Mouse (Mus musculus) cerebellum, adult 18-20 months (tissue): ENCODE results near the gene Cd79a.
A peak's percentile ranks its signal among the peaks of the same experiment; 100 is the strongest.

ENCODE experiments used
- DNase-seq, 2 experiments: peaks; one replicate each; pipeline ENCODE4 v3.0.0; 2021

Cd79a gene

DNA sequence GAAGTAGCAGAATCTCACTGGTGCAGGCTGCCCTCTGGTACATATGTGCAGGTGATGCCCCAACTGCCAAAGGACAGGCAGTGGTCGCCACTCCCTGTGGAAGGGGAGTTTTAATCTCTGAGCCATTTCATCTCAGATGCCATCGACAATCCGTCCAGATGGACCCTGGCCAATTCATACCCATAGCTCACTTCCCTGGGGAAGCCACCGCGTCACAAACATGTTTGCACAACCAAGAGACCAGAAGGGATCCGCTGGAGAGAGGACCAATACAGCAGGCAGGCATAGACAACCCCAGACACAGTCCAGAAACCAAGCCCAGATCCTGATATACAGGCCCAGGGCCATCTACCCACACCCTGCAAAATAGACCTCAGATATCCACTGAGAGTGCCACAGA, 33.3 kb downstream of the Cd79a start:
- no peak for DNase-seq

DNA sequence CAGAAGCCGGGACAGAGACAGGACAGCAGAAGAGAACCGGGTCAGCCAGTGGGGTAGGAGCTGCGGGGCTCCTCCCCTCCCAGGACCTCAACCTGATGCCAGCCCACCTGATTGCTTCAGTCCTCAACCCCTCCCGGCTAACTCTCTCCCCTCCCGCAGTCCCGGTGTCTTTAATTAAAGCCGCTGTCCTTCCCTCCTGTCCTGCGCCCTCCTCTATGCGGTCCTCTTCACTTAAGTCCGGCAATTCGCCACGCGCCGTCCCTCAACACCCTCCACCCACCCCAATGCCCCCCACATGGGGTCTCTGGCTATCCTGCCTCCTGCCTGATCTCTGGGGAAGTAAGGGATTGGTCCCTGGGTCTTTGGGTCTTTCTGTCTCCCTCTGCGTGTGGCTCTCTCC, 34.5 kb downstream of the Cd79a start:
- DNase-seq: no peak

DNA sequence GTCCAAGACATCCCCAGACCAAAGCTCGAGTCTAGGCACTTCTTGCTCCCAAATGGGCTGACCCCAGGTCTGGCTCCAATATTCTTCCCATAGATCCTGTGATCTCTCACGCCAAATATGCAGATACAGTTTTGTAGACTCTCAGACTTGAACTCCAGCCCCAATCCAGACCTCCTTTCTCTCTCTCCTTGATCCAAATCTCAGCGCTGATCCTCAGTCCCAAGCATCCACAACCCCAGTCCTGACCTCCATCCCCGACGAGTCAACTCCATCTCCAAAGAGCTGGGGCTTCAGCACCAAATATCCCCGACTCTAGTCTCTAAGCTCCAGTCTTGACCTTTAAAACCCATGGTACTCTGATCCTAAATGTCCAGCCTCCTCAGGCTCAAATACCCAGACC, 46.5 kb downstream of the Cd79a start:
- no peak for DNase-seq

GRCm38 (mm10) chr7:24944257-24944950, 47.2 kb downstream of the Cd79a start, which contains the start of gene Gm4881:
Gene Gm4881 (minus strand): TSS chr7:24944494.
- no peak for DNase-seq

DNA sequence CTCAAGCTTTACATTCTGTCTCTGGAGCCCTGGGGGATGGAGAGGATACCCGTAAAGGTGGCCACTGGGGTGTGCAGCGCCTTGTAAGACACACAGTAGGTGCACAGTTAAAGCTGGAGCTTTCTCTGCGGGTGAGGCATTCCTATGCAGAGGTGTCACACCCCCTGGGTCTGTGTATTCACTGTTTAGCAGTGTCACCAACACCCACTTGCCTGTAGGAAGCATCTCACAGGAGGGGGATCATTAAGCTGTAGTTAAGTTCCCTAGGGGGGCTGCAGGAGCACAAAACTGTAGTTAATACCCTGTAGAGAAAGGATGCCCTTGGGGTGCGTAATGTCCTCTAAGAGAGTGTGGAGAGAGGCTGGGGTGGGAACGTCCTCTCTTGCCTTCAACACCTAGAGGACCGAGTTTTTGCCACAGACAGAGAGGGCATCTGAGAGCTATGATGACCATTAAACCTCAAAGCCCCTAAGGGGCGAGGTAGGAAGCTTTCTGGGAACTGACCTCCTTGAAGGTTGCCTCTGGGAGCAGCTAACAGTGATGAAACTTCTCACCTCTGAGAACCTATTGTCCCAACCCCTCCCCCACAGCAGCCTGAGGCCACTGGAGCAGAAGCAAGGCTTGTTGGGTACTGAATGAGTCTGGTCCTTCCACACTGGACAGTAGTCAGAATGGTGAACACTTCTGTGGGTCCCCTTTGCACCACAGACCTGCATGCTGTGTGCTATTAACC, 50.3 kb downstream of the Cd79a start:
- no peak for DNase-seq

GRCm38 (mm10) chr7:24948774-24949173, 51.6 kb downstream of the Cd79a start:
- peak in 1 of 2 experiments; percentile 40 for DNase-seq

- peak; percentile 74 to 76 for DNase-seq
Measured at GRCm38 (mm10) chr7:24949958-24950623, 52.9 kb downstream of the Cd79a start.
